Mouse (Mus musculus) inflammation-experienced regulatory T-cells, adult 6 months (primary cell): ENCODE measurements around the gene Rarg. TPM values are rescaled to one million over a fixed set of nuclear protein-coding genes. Genes with fewer than 3 reads are reported as not detected.

Source experiments
- ATAC-seq: one replicate; pipeline ENCODE4 v1.8.0; 2017
- polyA plus RNA-seq, 3 experiments: library from polyadenylated mRNA; unstranded; fragments of 100-300 nt; shearing (Covaris generic); gene quantifications; one replicate each; pipeline ENCODE4 v1.2.1; 2017

Rarg gene
- polyA plus RNA-seq, 3 experiments from 2014 or later = 15.5 to 18.4 (median 18.3) TPM

DNA sequence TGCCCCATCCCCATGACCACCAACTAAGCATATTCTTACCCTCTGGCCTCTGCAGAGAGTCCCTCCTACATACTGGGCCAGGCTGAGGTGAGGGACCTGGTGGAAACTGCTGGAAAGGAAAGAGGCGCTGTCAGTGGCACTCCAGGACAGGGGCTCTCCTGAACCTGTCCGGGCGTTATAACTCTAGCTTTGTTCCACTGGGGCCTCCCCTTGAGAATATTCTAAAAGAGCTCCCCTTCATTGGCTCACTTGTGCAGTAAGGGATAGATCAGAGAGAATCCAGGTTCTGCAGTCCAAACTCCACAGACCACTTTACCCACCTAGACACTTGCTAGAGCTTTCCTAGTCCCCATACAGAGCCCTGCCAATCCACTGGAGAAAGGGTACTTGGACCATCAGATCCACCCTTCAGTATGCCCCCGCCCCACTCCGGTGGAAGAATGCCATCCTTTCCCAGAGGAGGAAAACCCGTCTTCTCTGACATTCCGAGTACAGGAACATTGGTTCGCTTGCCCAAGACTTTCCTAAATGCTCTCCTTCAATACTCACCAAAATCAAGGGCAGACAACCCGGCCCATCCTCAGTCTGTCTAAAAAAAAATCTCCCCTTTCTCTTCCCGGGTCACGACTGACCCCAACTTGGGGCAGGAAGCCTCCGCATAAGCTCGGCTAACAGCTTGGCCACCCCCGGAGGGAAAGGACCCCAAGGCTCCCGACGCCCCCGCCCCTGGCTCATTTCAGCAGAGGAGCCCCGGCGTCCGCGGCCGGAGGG lies 701 bp downstream of the Rarg start:
- ATAC-seq = no peak

DNA sequence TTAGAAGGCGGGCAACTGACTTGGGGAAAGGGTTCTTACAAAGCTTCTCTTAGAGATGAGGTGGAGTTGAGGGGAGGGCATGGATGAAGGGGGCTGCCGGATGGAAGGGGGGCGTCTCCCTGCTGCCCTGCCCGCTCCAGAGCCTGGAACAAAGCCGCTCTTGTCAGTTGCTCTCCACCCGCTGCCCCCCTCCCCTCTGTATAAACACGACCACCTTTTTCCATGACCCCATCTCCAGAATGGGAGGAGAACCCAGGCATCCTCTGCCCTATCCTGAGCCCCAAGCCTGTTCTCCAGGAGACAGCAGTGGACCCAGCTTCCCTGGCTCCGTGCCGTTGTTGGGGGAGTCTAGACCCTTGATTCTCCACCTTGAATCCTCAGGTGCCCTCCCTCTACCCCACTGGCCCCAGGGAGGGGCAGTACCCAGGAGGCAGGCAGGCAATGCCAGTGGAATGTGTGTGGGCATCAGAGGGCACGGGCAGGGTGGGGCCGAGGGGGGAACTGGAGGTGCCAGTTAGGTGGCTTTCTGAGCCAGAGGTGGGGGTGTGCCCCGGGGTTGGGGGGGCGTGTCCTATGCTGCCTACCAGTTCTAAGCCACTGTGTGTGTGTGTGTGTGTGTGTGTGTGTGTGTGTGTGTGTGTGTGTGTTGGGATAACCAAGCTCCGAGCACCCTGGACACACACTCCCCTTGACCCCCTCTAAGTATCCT lies 1.6 kb downstream of the Rarg start:
- no peak for ATAC-seq

DNA sequence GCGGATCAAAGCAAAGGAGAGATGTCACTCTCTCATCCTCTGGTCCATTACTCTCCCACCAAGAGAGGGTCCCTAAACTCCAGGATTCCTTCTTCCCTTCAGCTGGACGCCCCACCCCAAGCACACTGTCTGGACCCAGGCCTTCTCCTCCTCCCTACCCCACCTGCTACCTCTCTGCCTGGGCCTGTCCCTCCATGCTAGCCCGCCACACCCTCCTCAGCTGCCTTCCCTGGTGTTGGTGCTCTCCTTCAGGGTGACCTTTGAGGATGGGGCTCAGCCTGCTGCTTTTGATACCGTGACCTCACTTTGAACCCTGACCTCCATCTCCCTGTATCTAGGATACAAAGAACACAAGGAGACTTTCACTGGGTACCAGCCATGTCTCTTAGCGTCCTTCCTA lies 6.8 kb downstream of the Rarg start:
- no peak for ATAC-seq

DNA sequence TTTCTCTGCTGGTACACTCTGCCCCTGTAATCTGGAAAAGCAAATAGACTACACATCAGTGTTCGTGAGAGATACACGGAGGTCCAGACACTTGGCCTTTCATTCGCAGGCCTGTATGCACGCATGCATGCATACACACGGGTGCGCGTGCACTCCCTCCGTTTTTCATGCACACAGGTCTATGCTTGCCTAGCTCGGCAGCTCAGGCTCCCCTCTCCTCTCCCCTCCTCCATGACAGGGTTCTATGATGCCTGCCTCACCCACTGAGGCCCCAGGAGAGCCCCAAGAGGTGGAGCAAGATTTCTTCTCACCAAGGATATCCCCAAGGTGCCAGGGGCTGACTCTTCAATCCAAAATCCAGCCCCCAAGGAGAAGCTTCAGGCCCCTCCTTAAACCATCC lies 7.3 kb downstream of the Rarg start:
- ATAC-seq = no peak

DNA sequence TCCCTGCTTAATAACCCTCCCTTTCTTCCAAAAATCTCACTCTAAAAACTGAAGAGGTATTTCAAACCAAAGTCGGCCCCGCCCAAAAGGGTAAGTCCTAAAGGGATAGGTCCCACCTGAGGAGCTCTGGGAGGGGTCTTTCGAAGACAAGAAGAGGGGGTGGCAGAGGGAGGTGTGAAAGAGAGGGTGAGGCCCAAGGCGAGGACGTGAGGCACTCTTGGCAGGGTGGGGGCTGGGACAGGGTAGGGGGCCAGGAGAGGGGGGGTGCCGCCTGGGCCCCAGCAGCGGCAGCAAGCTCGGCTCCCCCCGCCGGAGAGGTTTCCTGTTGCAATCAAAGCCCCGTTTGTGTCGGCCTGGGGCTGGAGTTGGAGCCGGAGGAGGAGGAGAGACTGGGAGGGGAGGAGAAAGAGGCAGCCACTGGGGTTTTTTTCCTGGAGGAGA lies 8.0 kb downstream of the Rarg start:
- ATAC-seq = no peak

DNA sequence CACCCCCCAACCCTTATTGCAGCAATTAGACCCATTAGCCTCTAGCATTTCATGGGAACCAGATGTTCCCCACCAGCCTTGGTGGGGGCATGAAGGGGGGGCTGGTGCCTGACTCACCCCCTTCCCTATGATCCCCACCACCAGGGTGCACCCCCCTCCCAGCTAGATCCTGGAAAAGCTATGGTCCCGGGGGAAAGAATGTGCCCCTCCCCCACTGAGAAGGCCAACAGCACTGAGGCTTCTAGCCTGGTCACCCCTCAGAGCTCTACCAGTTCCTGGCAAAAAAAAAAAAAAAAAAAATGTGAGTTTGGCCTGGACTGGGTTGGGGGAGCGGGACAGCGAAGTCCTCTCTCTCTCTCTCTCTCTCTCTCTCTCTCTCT lies 8.5 kb downstream of the Rarg start:
- no peak for ATAC-seq

DNA sequence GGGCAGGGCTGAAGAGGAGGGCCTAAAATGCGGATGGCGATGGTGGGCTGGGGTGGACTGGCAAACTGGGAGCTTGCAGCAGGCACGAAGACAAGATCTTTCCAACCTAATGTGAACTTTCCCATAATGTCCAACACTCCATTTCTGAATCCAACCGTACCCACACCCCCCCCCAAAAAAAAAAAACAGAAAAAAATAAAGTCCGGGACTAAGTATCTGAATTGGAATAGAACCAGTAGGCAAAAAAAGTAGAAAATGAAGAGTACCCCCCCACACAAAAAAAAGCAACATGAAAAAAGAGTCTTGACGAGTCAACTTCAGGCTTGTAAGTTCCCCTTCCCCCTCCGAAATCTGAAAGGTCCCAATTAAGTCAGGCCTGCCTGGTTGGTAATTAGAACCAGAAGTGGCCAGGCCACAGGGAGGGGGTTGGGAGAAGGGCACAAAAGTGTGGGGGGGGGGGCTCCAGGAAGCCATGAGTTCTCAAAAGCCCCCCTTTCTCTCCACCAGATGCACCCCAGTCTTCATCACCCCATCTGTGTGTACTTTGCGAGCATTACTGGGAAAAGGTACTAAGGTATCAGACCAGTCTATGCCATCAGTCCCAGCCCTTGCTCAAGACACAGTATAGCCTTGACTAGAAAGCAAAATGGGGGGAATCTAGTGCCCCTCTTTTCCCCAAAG lies 9.0 kb downstream of the Rarg start:
- no peak for ATAC-seq

DNA sequence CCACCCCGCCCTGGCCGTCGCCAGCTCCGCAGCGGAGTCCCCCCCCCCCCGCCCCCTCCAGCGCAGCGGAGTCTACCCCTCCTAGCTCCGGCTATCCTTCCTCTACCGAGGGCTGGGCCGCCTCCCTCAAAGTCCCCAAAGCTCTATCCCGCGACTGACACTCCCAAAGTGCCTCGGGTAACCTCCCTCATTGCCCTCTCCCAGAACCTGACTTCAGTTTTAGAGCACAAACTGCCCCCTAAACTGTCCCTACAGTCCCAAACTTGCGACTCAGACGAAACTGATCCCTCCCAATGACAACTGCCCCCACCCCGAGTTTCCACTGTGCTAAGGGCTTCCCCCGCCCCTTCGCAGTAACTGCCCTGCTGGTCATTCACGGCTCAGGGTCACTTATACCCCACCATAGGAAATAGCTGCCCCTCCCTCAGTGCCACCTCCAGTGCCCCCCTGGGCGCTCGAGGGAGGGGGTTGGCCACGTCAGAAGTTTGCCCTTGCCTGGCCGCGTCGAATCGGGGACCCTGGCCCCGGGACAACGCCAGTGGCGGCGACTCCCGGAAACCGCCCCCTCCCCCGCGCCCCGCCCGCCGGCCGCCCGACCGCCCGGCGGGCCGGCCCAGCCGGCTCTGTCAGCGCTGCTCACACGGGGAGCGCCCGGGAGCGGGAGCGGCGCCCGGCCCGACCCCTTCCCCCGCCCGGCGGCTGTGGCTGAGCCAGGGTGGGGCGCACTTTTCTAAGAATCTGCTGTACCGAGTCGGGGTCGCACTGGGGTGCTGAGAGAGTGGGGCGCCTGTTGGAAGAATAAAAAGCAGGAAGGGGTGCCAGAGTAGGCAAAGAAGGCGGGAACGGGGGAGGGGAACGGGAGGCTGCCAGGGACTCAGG lies 9.8 kb downstream of the Rarg start:
- peak; percentile 17 for ATAC-seq

DNA sequence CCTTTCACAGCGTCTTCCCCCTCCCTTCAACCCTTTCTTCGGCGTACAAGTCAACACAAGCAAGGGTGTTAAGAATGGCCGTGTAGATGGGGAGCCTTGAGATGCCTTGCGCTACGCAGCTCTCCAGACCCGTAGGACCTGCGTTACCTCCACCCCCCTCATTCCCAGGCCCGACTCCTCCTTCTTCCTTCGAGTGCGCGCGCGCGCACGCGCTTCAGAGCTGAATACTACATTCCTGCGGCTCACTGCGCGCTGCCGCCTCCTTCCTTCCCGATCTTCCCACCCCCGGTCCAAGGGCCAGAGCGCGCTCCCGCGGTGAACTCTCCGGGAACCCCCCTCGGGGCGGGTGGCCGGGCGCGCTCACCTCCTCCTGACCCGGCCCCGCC lies 10.5 kb downstream of the Rarg start:
- peak; percentile 52 for ATAC-seq

DNA sequence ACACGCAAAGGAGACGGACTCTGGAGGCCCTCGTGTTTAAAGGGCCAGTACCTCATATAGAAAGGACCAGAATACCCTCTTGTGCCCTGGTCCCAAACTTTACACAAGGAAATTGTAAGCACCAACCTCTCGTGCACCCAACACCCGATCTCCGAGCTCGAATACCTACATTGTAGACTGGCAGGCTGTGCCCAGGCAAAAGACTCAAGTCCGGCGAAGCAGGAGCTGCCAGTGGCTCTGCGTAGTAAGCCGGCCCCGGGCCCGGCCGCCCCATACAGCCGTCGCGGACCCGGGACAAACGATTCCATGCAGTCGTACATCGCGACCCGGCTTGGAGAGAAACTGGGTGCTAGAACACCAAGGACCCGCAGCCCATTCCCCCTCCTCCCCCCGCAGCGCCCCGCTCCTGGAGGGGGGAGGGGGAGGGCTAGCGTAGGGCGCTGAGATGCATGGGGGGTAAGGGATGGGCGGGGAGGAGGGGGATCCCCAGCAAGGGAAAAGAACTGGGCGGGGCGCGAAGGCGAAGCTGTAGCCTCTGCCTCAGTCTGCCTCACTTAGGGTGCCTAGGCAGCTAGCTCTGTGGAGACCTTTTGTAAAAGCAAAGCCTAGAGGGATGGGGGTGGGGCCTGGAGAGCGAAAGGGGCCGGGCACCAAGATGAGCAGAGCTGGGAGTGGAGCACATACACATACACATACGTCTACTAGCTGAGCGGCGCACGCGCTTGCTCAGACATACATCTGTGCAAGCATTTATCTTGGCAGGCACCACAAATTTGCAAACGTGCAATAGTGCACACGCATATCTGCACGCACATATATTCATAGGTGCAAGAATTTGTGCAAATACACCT lies 11.2 kb downstream of the Rarg start:
- ATAC-seq = peak; percentile 79

DNA sequence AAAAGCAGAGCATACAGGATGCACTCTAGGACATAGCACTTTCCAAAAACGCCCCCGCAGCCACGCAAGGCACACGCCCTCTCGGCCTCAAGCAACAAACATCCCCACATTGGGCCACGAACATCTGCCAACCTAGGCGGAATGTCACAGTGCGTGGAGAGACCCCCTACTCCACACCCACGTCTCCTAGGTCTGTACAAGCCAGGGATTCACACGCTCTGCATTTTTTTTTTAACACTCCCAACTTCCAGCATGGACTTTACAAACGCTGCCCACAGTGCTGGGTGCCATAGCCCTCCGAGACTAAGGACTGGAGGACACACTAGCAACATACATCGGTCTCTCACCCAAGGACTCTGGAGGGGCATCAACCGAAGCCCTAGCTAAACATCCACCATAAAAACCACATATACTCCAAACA lies 11.8 kb downstream of the Rarg start:
- ATAC-seq = peak; percentile 20

DNA sequence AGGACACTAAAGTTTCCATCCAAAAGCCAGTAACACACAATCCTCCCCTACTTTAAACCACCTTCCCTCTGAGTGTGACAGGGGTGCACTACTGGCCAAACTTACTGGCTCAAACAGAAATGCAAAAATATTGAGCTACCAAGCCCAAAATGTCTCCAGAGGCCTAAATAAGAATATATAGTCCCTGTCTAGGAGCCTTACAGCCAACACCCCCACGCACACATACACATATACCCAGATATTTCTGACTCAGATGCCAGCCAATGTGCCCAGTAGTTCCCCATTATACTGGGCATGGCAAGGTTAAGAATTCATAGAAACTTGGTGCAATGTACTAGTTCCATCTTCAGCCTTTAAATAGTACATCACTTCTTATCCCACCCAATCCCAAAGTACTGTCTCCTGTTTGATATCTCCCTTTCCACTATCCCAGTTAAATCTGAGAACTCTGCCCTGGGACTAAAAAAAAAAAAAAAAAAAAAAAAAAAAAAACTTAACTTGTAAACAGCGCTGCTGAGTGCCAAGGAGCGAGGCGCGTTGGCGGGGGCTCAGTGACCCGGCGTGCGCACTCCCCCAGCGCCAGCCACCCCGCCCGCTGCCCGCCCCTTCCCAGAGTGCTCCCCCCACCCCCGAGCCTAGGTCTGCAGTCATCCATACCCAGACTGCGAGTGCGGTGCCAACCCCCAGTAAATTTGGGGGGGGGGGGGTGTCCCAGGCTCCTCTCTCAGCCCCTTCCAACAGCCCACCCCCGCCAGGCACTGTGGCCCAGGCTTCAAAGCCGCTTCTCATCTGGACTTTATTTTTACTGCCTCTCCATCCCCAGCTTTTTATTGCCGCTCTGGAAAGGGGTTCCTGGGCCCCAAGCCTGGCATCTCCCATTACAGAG lies 12.8 kb downstream of the Rarg start:
- ATAC-seq = no peak

DNA sequence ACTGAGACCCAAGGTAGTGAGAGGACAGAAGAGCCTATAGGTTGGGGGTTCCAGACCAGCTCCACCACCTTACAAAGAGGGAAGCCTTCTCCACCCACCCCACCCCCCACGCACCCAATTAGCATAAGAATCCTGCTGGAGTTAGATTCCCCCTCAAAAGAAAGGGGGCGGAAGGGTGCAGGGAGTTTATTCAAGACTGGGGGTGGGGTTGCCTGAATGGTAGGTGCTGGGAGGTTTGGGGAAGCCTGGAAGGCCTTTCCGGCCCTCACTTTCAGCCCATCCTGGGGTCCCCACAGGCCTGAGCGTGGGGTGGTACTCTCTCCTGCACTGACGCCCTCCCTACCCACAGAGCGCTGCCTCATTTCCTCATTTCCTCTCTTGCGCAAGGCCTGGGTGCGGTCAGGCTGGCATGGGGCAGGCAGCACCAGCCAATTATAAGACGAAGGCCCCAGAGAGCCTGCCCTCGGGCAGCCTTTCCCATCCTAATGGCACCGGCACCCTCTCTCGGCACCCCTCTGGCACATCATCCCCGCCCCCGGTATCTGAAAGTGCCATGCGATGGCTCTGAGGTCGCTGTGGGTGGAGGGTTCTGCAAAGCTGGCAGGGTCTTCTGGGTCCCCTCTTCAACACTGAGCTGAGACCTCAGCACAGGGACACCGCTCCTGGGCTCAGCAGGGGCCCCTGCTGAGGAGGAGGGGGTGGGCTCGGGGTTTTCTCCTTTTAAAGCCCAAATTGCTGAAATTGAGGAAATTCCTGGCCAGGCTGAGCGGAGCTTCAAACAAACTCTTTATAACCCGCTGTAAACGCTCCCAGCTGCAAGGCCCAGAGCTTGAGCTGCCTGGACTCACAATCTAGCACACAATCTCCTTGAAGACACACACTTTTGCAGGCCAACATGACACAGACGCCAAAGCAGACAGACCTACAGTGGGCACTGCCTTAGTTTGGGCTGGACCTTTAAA lies 13.8 kb downstream of the Rarg start:
- no peak for ATAC-seq

DNA sequence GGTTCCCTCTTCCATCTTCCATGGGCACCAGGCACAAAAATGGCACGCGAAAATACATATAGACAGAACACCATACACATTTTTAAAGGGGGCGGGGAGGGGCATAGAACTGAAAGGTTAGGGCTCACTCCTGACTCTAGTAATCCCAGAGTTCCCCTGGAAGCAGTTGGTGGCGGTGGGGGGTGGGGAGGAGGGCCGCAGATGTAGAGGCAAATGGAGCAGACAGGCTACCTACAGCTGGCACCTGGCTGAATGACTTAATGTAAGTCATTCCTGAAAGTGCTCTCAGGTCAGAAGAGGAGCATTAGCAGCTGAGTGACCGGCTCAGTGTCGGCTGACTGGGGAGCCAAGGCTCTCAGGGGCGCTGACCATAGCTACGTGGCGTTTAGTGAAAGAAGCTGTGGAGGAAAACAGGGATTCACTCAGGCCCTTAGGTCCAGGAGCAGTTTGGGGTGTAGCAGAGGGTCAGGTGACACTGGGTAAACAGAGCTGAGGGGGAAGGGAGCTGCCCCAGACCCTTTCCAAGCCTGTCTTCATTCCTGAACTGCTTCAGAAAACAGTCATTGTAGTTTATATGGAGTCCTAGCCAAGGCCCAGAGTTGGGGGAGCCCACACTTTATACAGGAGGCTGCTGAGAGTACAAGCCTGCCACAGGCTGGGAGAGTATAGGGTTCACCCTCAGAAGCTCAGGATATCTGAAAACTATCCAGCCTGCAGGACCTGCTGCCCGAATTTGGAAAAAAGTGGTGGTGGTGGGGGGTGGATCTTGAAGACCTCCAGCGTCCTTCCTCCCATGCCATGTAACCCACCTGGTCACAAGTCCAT lies 14.7 kb downstream of the Rarg start:
- ATAC-seq = no peak

DNA sequence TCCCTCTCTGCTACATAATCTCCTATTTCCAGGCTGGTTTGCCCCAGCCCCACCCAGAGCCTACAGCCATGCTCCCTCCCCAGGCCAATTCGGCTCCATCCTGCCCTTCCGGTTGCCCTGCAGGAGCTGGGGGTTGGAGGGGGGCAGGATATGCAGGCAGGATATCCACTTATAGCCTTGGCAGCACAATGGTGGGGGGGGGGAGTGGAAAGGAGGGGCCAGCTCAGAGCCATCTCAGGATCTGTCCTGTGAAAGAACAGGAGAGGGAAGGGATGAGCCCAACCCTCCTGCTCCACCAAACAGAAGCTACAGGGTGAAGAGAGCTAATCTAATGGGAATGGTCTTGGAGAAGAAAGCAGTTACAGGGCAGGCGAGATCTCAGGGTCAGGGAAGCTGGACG lies 16.7 kb downstream of the Rarg start:
- no peak for ATAC-seq

DNA sequence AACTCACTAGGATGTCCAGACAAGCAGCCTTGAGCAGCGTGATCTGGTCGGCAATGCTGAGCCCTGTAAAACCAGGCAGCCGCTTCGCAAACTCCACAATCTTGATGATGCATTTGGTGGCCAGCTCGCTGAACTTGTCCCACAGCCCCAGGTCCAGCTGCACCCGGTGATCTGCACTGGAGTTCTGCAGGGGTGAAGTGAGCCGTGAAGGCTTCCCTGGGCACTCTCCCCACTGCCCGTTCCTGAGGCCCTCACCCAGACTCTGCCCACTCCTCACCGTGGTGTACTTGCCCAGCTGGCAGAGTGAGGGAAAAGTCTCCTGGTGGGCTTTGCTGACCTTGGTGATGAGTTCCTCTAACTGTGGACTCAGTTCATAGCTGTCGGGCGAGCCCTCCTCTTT lies 17.5 kb downstream of the Rarg start:
- no peak for ATAC-seq

DNA sequence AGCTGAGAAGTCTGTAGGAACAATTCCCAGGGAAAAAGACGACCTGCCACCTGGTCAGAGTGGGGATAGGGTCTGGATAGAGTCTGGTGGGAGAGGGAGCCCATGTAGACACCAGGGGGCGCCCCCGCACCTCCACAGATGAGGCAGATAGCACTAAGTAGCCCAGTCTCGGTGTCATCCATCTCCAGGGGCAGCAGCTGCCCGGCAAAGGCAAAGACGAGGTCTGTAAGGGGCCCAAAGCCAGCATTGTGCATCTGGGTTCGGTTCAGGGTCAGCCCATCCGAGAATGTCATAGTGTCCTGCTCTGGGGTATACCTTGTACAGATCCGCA lies 18.1 kb downstream of the Rarg start:
- ATAC-seq = peak; percentile 42

DNA sequence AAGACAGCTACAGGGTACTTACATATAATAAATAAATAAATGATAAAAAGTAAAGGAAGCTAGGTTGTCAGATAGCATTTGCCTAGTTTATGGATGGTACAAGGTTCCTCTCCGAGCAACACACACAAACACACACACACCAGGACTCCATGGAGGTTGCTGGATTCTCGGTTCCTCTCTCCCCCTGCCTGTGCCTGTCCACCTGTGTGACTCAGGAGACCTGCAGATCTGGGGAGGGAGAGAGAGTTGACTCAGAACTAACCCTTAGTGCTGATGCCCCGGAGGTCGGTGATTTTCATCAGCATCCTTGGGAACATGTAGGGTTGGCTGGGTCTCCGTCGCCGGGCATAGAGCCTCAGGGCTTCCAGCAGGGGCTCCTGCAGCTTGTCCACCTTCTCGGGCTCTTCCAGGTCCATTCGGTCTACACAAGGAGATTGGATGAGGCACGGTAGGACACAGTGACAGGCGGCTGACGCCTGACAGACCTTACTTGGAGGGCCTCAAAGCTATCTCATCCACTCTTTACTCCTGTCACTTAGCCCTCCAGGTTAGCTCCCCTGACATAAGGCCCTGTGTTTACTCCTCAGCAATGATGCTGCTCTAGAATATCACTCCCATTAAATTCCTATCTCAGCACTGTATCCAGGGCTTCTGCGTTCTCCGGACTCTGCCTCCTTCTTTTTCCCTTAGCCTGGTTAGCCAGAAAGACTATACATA lies 18.6 kb downstream of the Rarg start:
- no peak for ATAC-seq
